Mouse (Mus musculus) ES-E14 (cell line): ENCODE measurements around the gene Ccdc149. TPM values are rescaled to one million over a fixed set of nuclear protein-coding genes. Genes with fewer than 3 reads are reported as not detected.

Source experiments
- DNase-seq: peaks from one replicate; pipeline ENCODE4 v3.0.0-alpha.2; 2013; ENCODE audit warnings: low read depth, low spot score
- H3K27ac ChIP-seq: 2 replicates; pipeline ENCODE4 v1.5.1; 2012; ENCODE audit warnings: low read depth, mild to moderate bottlenecking, low read length, moderate library complexity, mixed read lengths; ENCODE audit not compliant: poor library complexity, insufficient read depth, severe bottlenecking
- H3K36me3 ChIP-seq: 2 replicates; pipeline ENCODE4 v1.6.1; 2012; ENCODE audit warnings: mild to moderate bottlenecking, low read length, moderate library complexity, mixed read lengths; ENCODE audit not compliant: control insufficient read depth, poor library complexity, insufficient read depth, severe bottlenecking
- H3K4me1 ChIP-seq, 2 experiments: fragments of 150-350 bp in 1 of 2; sonication (generic) in 1 of 2; 2 replicates each; pipeline ENCODE4 v1.6.1; 2012; ENCODE audit warnings: low read length in 2 of 2, mild to moderate bottlenecking in 1 of 2, mixed read lengths in 1 of 2; ENCODE audit not compliant: control insufficient read depth in 2 of 2, insufficient read depth in 2 of 2, poor library complexity in 1 of 2
- H3K4me3 ChIP-seq, 2 experiments: fragments of 150-350 bp in 1 of 2; sonication (generic) in 1 of 2; 2 replicates each; pipeline ENCODE4 v1.5.1; 2012; ENCODE audit warnings: low read length in 2 of 2, low read depth in 1 of 2, mild to moderate bottlenecking in 1 of 2, mixed read lengths in 1 of 2; ENCODE audit not compliant: insufficient read depth in 1 of 2, poor library complexity in 1 of 2, severe bottlenecking in 1 of 2
- H3K9ac ChIP-seq: 2 replicates; pipeline ENCODE4 v1.6.1; 2012; ENCODE audit warnings: low read depth, mild to moderate bottlenecking, low read length, mixed read lengths; ENCODE audit not compliant: poor library complexity, insufficient read depth, severe bottlenecking
- H3K9me3 ChIP-seq: fragments of 150-350 bp; sonication (generic); 2 replicates; pipeline ENCODE4 v1.6.1; 2012; ENCODE audit warnings: low read depth, mild to moderate bottlenecking, low read length; ENCODE audit not compliant: control insufficient read depth, insufficient read depth
- CHD2 ChIP-seq: IDR thresholded peaks from 2 replicates; pipeline ENCODE4 v1.6.1; 2014; ENCODE audit warnings: mild to moderate bottlenecking, low read depth, low read length, inconsistent platforms
- HCFC1 ChIP-seq: IDR thresholded peaks from 2 replicates; pipeline ENCODE4 v1.6.1; 2012; ENCODE audit warnings: low read length, inconsistent platforms, borderline replicate concordance; ENCODE audit not compliant: insufficient read depth
- MAFK ChIP-seq: IDR thresholded peaks from 2 replicates; pipeline ENCODE4 v1.6.1; 2014; ENCODE audit warnings: mild to moderate bottlenecking, low read depth, low read length, inconsistent platforms; ENCODE audit not compliant: insufficient read depth
- ZC3H11A ChIP-seq: IDR thresholded peaks from 2 replicates; pipeline ENCODE4 v1.6.1; 2012; ENCODE audit warnings: low read depth, mild to moderate bottlenecking, inconsistent platforms, low read length, borderline replicate concordance
- ZNF384 ChIP-seq: IDR thresholded peaks from 2 replicates; pipeline ENCODE4 v1.6.1; 2012; ENCODE audit warnings: low read depth, low read length, inconsistent platforms
- in situ Hi-C, 2 experiments: fragments of 600-800 bp; cut with MboI; formaldehyde crosslinking; loops; one replicate each; pipeline ENCODE4 v1.15.1; 2025; ENCODE audit warnings: low sequenced_read_pairs in 2 of 2, inconsistent platforms in 1 of 2; ENCODE audit not compliant: unreplicated experiment in 2 of 2
- total RNA-seq: library from RNA; depleted of rRNA; stranded (reverse); fragments of 300-350 nt; gene quantifications from 2 replicates; pipeline ENCODE4 v1.2.3, GENCODE M21; 2012

Gene Ccdc149
- total RNA-seq, 1 experiment: 0.27 TPM

GRCm38 (mm10) chr5:52391471-52391870 lies 79.8 kb downstream of the Ccdc149 start:
- TF ChIP-seq MAFK: no peak
- TF ChIP-seq CHD2: no peak
- TF ChIP-seq ZNF384: no peak
- TF ChIP-seq ZC3H11A: no peak
- TF ChIP-seq HCFC1: no peak
- Histone ChIP-seq H3K4me1 (no peaks in the 10 kb centered on the region), H3K27ac (no peak overlapping the region), H3K9ac (no peak overlapping the region), H3K9me3 (no peaks in the 10 kb centered on the region), H3K4me3 (no peak overlapping the region), H3K36me3 (no peaks in the 10 kb centered on the region)
- DNase-seq: no peak
- in situ Hi-C loops: no loop called here

GRCm38 (mm10) chr5:52390381-52390780 lies 80.9 kb downstream of the Ccdc149 start:
- H3K4me3 ChIP-seq: no peak overlapping the region
- no peaks in the 10 kb centered on the region for H3K9me3 ChIP-seq
- H3K27ac ChIP-seq: no peak overlapping the region
- no peaks in the 10 kb centered on the region for H3K4me1 ChIP-seq
- in situ Hi-C loops: no loop called here
- H3K36me3 ChIP-seq: no peaks in the 10 kb centered on the region
- DNase-seq: no peak
- TF ChIP-seq ZNF384 (no peak), ZC3H11A (no peak), MAFK (no peak), HCFC1 (no peak), CHD2 (no peak)
- no peak overlapping the region for H3K9ac ChIP-seq

GRCm38 (mm10) chr5:52388092-52388749 lies 83.1 kb downstream of the Ccdc149 start:
- no peak overlapping the region for H3K27ac ChIP-seq
- DNase-seq: no peak
- TF ChIP-seq MAFK (no peak), HCFC1 (no peak), ZNF384 (no peak), ZC3H11A (no peak)
- H3K4me1 ChIP-seq: no peaks in the 10 kb centered on the region
- no peak overlapping the region for H3K4me3 ChIP-seq
- no peaks in the 10 kb centered on the region for H3K9me3 ChIP-seq
- H3K9ac ChIP-seq: no peak overlapping the region
- no peaks in the 10 kb centered on the region for H3K36me3 ChIP-seq
- in situ Hi-C loops: no loop called here

- no peak overlapping the region for H3K9ac ChIP-seq
- H3K9me3 ChIP-seq: no peaks in the 10 kb centered on the region
- H3K27ac ChIP-seq: no peak overlapping the region
- TF ChIP-seq HCFC1: no peak
- no peak for TF ChIP-seq CHD2
- no peak for TF ChIP-seq ZC3H11A
- no peak for TF ChIP-seq ZNF384
- TF ChIP-seq MAFK: no peak
- no peak overlapping the region for H3K4me3 ChIP-seq
- DNase-seq: no peak
- no peaks in the 10 kb centered on the region for H3K4me1 ChIP-seq
- in situ Hi-C loops: no loop called here
- no peaks in the 10 kb centered on the region for H3K36me3 ChIP-seq
Measured at GRCm38 (mm10) chr5:52386016-52386415, 85.3 kb downstream of the Ccdc149 start.

GRCm38 (mm10) chr5:52383748-52384147 lies 87.6 kb downstream of the Ccdc149 start:
- Histone ChIP-seq H3K27ac (no peak overlapping the region), H3K36me3 (no peaks in the 10 kb centered on the region), H3K9me3 (no peaks in the 10 kb centered on the region), H3K9ac (no peak overlapping the region), H3K4me3 (no peak overlapping the region), H3K4me1 (no peaks in the 10 kb centered on the region)
- DNase-seq: no peak
- in situ Hi-C loops: no loop called here
- no peak for TF ChIP-seq ZNF384
- TF ChIP-seq MAFK: no peak
- no peak for TF ChIP-seq ZC3H11A
- no peak for TF ChIP-seq HCFC1
- no peak for TF ChIP-seq CHD2
